Comparison of ENCODE assay signal across 12 mouse cellular contexts in genomic region chr8:84790537-84790936, GRCm38 (mm10). TPM values are rescaled to one million over a fixed set of nuclear protein-coding genes. Genes with fewer than 3 reads are reported as not detected.
A peak's percentile ranks its signal among the peaks of the same experiment; 100 is the strongest.
DNase-seq lines count a peak whose midpoint lies in the region; ATAC-seq and TF ChIP-seq lines count a peak whose summit lies in the region.
"Had no signal": no experiment of that assay in that cellular context is flagged by ENCODE, and none has a peak within 500 bp of the region (broad histone marks: within the 10 kb centered on the region; RNA-seq: fewer than 3 reads in every experiment).

No protein-coding gene starts in this region.

- DNase-seq in forebrain, embryonic 14.5 days (ENCODE audit: low spot score) = no peak
- no peak for DNase-seq in forebrain, embryonic 11.5 days (ENCODE audit: low spot score)
- DNase-seq in cerebellum, postnatal 10 days = peak; percentile 51 to 54
- DNase-seq in limb, embryonic 14.5 days (ENCODE audit: low spot score) = no peak
- no peak for DNase-seq in c-Kit-positive CD71-positive TER-119-positive erythroid progenitor cells, embryonic 14.5 days (ENCODE audit: low spot score)
- DNase-seq: kidney, adult 18-20 months; spleen, adult 18-20 months; thymus, adult 18-20 months had no signal

- peak overlapping the region; percentile 79 for H3K27ac ChIP-seq in forebrain, embryonic 14.5 days (ENCODE audit: low read depth, low read length)
- no peak overlapping the region for H3K27ac ChIP-seq in forebrain, embryonic 11.5 days (ENCODE audit: low read depth, low read length)
- no peak overlapping the region for H3K27ac ChIP-seq in intestine, embryonic 15.5 days
- H3K27ac ChIP-seq in intestine, embryonic 16.5 days (ENCODE audit: low read length) = no peak overlapping the region
- H3K27ac ChIP-seq in limb, embryonic 14.5 days (replicated peaks; ENCODE audit: low read depth, low read length) = no peak overlapping the region
- H3K27ac ChIP-seq: limb, embryonic 12.5 days; macrophage had no signal

- 74% methylated on average over 2 of the region's 2 CpGs for WGBS in forebrain, embryonic 14.5 days
- WGBS in forebrain, embryonic 11.5 days = 71% methylated on average over 2 of the region's 2 CpGs
- WGBS in intestine, embryonic 15.5 days = 60% methylated on average over 2 of the region's 2 CpGs
- WGBS in intestine, embryonic 16.5 days = 56% methylated on average over 2 of the region's 2 CpGs
- 68% methylated on average over 2 of the region's 2 CpGs for WGBS in limb, embryonic 14.5 days

- peak overlapping the region; percentile 31 for H3K4me2 ChIP-seq in forebrain, embryonic 14.5 days (ENCODE audit: low read length)
- H3K4me2 ChIP-seq in forebrain, embryonic 11.5 days (ENCODE audit: low read depth, low read length, severe bottlenecking) = no peak overlapping the region
- H3K4me2 ChIP-seq in intestine, embryonic 15.5 days (replicated peaks) = no peak overlapping the region
- H3K4me2 ChIP-seq in intestine, embryonic 16.5 days (ENCODE audit: low read depth, low read length) = no peak overlapping the region
- 0 out of 2 replicates have a peak overlapping the region, but pooled peaks have one; percentile 3 for H3K4me2 ChIP-seq in limb, embryonic 14.5 days (replicated peaks; ENCODE audit: low read depth, low read length, severe bottlenecking)
- H3K4me2 ChIP-seq: limb, embryonic 12.5 days had no signal

- 0 out of 2 replicates have a peak, but pooled peaks cover 3% of the 10 kb centered on the region for H3K36me3 ChIP-seq in forebrain, embryonic 14.5 days (ENCODE audit: control insufficient read depth, insufficient read depth, low read length)
- H3K36me3 ChIP-seq in forebrain, embryonic 11.5 days (ENCODE audit: control insufficient read depth, insufficient read depth, low read length) = no peaks in the 10 kb centered on the region
- H3K36me3 ChIP-seq in intestine, embryonic 15.5 days = no peaks in the 10 kb centered on the region
- H3K36me3 ChIP-seq in intestine, embryonic 16.5 days (ENCODE audit: control insufficient read depth, insufficient read depth, low read length) = no peaks in the 10 kb centered on the region
- peaks cover 28% of the 10 kb centered on the region; the same call in 1 of the 2 replicates for H3K36me3 ChIP-seq in limb, embryonic 14.5 days (ENCODE audit: control insufficient read depth, insufficient read depth, low read length)
- H3K36me3 ChIP-seq: limb, embryonic 12.5 days had no signal

- ATAC-seq in forebrain, embryonic 14.5 days = no peak
- no peak for ATAC-seq in forebrain, embryonic 11.5 days (replicated peaks; ENCODE audit: low FRiP score)
- no peak for ATAC-seq in intestine, embryonic 15.5 days
- ATAC-seq in intestine, embryonic 16.5 days = no peak
- no peak for ATAC-seq in limb, embryonic 14.5 days (ENCODE audit: low FRiP score, low read depth)

- TF ChIP-seq POLR2A in limb, embryonic 14.5 days (IDR thresholded peaks at IDR 0.05; ENCODE audit: borderline replicate concordance, extremely low read depth, insufficient read depth, insufficient read length) = no peak

- H3K27me3 ChIP-seq in forebrain, embryonic 14.5 days (replicated peaks; ENCODE audit: control insufficient read depth, insufficient read depth, low read length) = peaks cover 37% of the 10 kb centered on the region
- H3K27me3 ChIP-seq in forebrain, embryonic 11.5 days (ENCODE audit: control insufficient read depth, insufficient read depth, low read length) = peaks cover 74% of the 10 kb centered on the region
- H3K27me3 ChIP-seq in intestine, embryonic 15.5 days (replicated peaks) = peaks cover 76% of the 10 kb centered on the region
- H3K27me3 ChIP-seq in intestine, embryonic 16.5 days (replicated peaks; ENCODE audit: control insufficient read depth, insufficient read depth, low read length) = peaks cover 73% of the 10 kb centered on the region
- H3K27me3 ChIP-seq in limb, embryonic 14.5 days (ENCODE audit: control insufficient read depth, insufficient read depth, low read length) = 0 out of 2 replicates have a peak, but pooled peaks cover 16% of the 10 kb centered on the region

- H3K9ac ChIP-seq in forebrain, embryonic 14.5 days (ENCODE audit: low read length) = peak overlapping the region; percentile 37; the same call in 1 of the 2 replicates
- H3K9ac ChIP-seq in forebrain, embryonic 11.5 days (ENCODE audit: low read length) = no peak overlapping the region
- H3K9ac ChIP-seq in intestine, embryonic 15.5 days = 0 out of 2 replicates have a peak overlapping the region, but pooled peaks have one; percentile 11
- H3K9ac ChIP-seq in intestine, embryonic 16.5 days (ENCODE audit: low read depth, low read length) = no peak overlapping the region
- no peak overlapping the region for H3K9ac ChIP-seq in limb, embryonic 14.5 days (ENCODE audit: low read depth, low read length, severe bottlenecking)
- H3K9ac ChIP-seq: limb, embryonic 12.5 days had no signal

- H3K4me1 ChIP-seq in forebrain, embryonic 14.5 days (ENCODE audit: control insufficient read depth, insufficient read depth, low read length) = peaks cover 67% of the 10 kb centered on the region
- peaks cover 5% of the 10 kb centered on the region; the same call in 1 of the 2 replicates for H3K4me1 ChIP-seq in forebrain, embryonic 11.5 days (replicated peaks; ENCODE audit: control insufficient read depth, insufficient read depth, low read length)
- peaks cover 17% of the 10 kb centered on the region for H3K4me1 ChIP-seq in intestine, embryonic 15.5 days (replicated peaks)
- peaks cover 25% of the 10 kb centered on the region for H3K4me1 ChIP-seq in intestine, embryonic 16.5 days (ENCODE audit: control insufficient read depth, insufficient read depth, low read length)
- peaks cover 81% of the 10 kb centered on the region for H3K4me1 ChIP-seq in limb, embryonic 14.5 days (ENCODE audit: control insufficient read depth, insufficient read depth, low read length)

- H3K4me3 ChIP-seq in forebrain, embryonic 14.5 days (ENCODE audit: low read depth, low read length) = no peak overlapping the region
- H3K4me3 ChIP-seq in forebrain, embryonic 11.5 days (ENCODE audit: low read depth, low read length) = no peak overlapping the region
- no peak overlapping the region for H3K4me3 ChIP-seq in intestine, embryonic 15.5 days (replicated peaks)
- no peak overlapping the region for H3K4me3 ChIP-seq in intestine, embryonic 16.5 days (ENCODE audit: low read length)
- H3K4me3 ChIP-seq in limb, embryonic 14.5 days (replicated peaks; ENCODE audit: low read length) = no peak overlapping the region
- H3K4me3 ChIP-seq: limb, embryonic 12.5 days had no signal

- H3K9me3 ChIP-seq in forebrain, embryonic 14.5 days (replicated peaks; ENCODE audit: control insufficient read depth, low read length) = no peaks in the 10 kb centered on the region
- no peaks in the 10 kb centered on the region for H3K9me3 ChIP-seq in forebrain, embryonic 11.5 days (ENCODE audit: control insufficient read depth, low read length)
- H3K9me3 ChIP-seq in intestine, embryonic 15.5 days = no peaks in the 10 kb centered on the region
- H3K9me3 ChIP-seq in intestine, embryonic 16.5 days (ENCODE audit: control insufficient read depth, low read length) = no peaks in the 10 kb centered on the region
- H3K9me3 ChIP-seq in limb, embryonic 14.5 days (ENCODE audit: control insufficient read depth, low read length) = no peaks in the 10 kb centered on the region
- H3K9me3 ChIP-seq: limb, embryonic 12.5 days had no signal

RNA-seq across cellular contexts. Expression of gene Nfix, which starts 9.6 kb away (rescaled TPM):
- 237 and 318 TPM in 2 replicates for polyA plus RNA-seq in forebrain, embryonic 14.5 days (2014; fragmentation: Nextera tagmentation; extraction: Ambion mirVana)
- 7.7 and 8.9 TPM in 2 replicates for polyA plus RNA-seq in forebrain, embryonic 11.5 days (2014; fragmentation: Nextera tagmentation; extraction: Ambion mirVana)
- polyA plus RNA-seq in intestine, embryonic 15.5 days (2015; fragmentation: Nextera tagmentation; extraction: Ambion mirVana) = 14.2 and 14.8 TPM in 2 replicates
- polyA plus RNA-seq in intestine, embryonic 16.5 days (2015; fragmentation: Nextera tagmentation; extraction: Ambion mirVana) = 9.7 and 11.8 TPM in 2 replicates
- polyA plus RNA-seq in limb, embryonic 14.5 days (2012; rRNA removed) = 81.2 and 97.7 TPM in 2 replicates
- 100 and 108 TPM in 2 replicates for polyA plus RNA-seq in limb, embryonic 14.5 days (2014; fragmentation: Nextera tagmentation; extraction: Ambion mirVana)

RNA-seq across cellular contexts. Expression of gene Dand5, which starts 32.1 kb away (rescaled TPM):
- polyA plus RNA-seq in forebrain, embryonic 14.5 days (2014; fragmentation: Nextera tagmentation; extraction: Ambion mirVana) = 8.6 and 9.4 TPM in 2 replicates
- 5.5 and 6.4 TPM in 2 replicates for polyA plus RNA-seq in forebrain, embryonic 11.5 days (2014; fragmentation: Nextera tagmentation; extraction: Ambion mirVana)
- 4.5 and 5.3 TPM in 2 replicates for polyA plus RNA-seq in intestine, embryonic 15.5 days (2015; fragmentation: Nextera tagmentation; extraction: Ambion mirVana)
- 4.2 and 4.4 TPM in 2 replicates for polyA plus RNA-seq in intestine, embryonic 16.5 days (2015; fragmentation: Nextera tagmentation; extraction: Ambion mirVana)
- polyA plus RNA-seq in limb, embryonic 14.5 days (2012; rRNA removed) = 5.7 and 5.9 TPM in 2 replicates
- 6.4 and 6.9 TPM in 2 replicates for polyA plus RNA-seq in limb, embryonic 14.5 days (2014; fragmentation: Nextera tagmentation; extraction: Ambion mirVana)

RNA-seq across cellular contexts. Expression of gene Gadd45gip1, which starts 40.8 kb away (rescaled TPM):
- polyA plus RNA-seq in forebrain, embryonic 14.5 days (2014; fragmentation: Nextera tagmentation; extraction: Ambion mirVana) = 35.2 and 41.3 TPM in 2 replicates
- polyA plus RNA-seq in forebrain, embryonic 11.5 days (2014; fragmentation: Nextera tagmentation; extraction: Ambion mirVana) = 41.0 and 44.3 TPM in 2 replicates
- 61.7 and 62.6 TPM in 2 replicates for polyA plus RNA-seq in intestine, embryonic 15.5 days (2015; fragmentation: Nextera tagmentation; extraction: Ambion mirVana)
- 61.8 and 63.4 TPM in 2 replicates for polyA plus RNA-seq in intestine, embryonic 16.5 days (2015; fragmentation: Nextera tagmentation; extraction: Ambion mirVana)
- polyA plus RNA-seq in limb, embryonic 14.5 days (2012; rRNA removed) = 39.8 and 45.6 TPM in 2 replicates
- 43.2 and 44.9 TPM in 2 replicates for polyA plus RNA-seq in limb, embryonic 14.5 days (2014; fragmentation: Nextera tagmentation; extraction: Ambion mirVana)

RNA-seq across cellular contexts. Expression of gene Rad23a, which starts 49.9 kb away (rescaled TPM):
- 87.3 and 88.1 TPM in 2 replicates for polyA plus RNA-seq in forebrain, embryonic 14.5 days (2014; fragmentation: Nextera tagmentation; extraction: Ambion mirVana)
- polyA plus RNA-seq in forebrain, embryonic 11.5 days (2014; fragmentation: Nextera tagmentation; extraction: Ambion mirVana) = 102 and 110 TPM in 2 replicates
- polyA plus RNA-seq in intestine, embryonic 15.5 days (2015; fragmentation: Nextera tagmentation; extraction: Ambion mirVana) = 102 and 106 TPM in 2 replicates
- polyA plus RNA-seq in intestine, embryonic 16.5 days (2015; fragmentation: Nextera tagmentation; extraction: Ambion mirVana) = 109 and 115 TPM in 2 replicates
- 82.0 and 82.4 TPM in 2 replicates for polyA plus RNA-seq in limb, embryonic 14.5 days (2012; rRNA removed)
- polyA plus RNA-seq in limb, embryonic 14.5 days (2014; fragmentation: Nextera tagmentation; extraction: Ambion mirVana) = 104 and 109 TPM in 2 replicates

RNA-seq across cellular contexts. Expression of gene Calr, which starts 56.2 kb away (rescaled TPM):
- 514 and 606 TPM in 2 replicates for polyA plus RNA-seq in forebrain, embryonic 14.5 days (2014; fragmentation: Nextera tagmentation; extraction: Ambion mirVana)
- 722 and 731 TPM in 2 replicates for polyA plus RNA-seq in forebrain, embryonic 11.5 days (2014; fragmentation: Nextera tagmentation; extraction: Ambion mirVana)
- 1,038 and 1,157 TPM in 2 replicates for polyA plus RNA-seq in intestine, embryonic 15.5 days (2015; fragmentation: Nextera tagmentation; extraction: Ambion mirVana)
- 1,204 and 1,241 TPM in 2 replicates for polyA plus RNA-seq in intestine, embryonic 16.5 days (2015; fragmentation: Nextera tagmentation; extraction: Ambion mirVana)
- polyA plus RNA-seq in limb, embryonic 14.5 days (2012; rRNA removed) = 575 and 831 TPM in 2 replicates
- 802 and 827 TPM in 2 replicates for polyA plus RNA-seq in limb, embryonic 14.5 days (2014; fragmentation: Nextera tagmentation; extraction: Ambion mirVana)

Comparison
In these comparisons a context has a peak if more than half of its experiments do, and no peak if none do; other contexts are left out.
1. H3K4me2 ChIP-seq: peak in forebrain, embryonic 14.5 days (single experiment) and limb, embryonic 14.5 days (single experiment); none in forebrain, embryonic 11.5 days (single experiment), intestine, embryonic 15.5 days (single experiment) and intestine, embryonic 16.5 days (single experiment).
2. H3K9ac ChIP-seq: peak in forebrain, embryonic 14.5 days (single experiment) and intestine, embryonic 15.5 days (single experiment); none in forebrain, embryonic 11.5 days (single experiment), intestine, embryonic 16.5 days (single experiment) and limb, embryonic 14.5 days (single experiment).
3. DNase-seq: peak in cerebellum, postnatal 10 days (2 of 2); none in forebrain, embryonic 14.5 days (single experiment), forebrain, embryonic 11.5 days (single experiment), limb, embryonic 14.5 days (single experiment) and c-Kit-positive CD71-positive TER-119-positive erythroid progenitor cells, embryonic 14.5 days (single experiment).